9 mouse cellular contexts compared by ENCODE assay signal in genomic region chr17:35752221-35752811, GRCm38 (mm10). TPM values are rescaled to one million over a fixed set of nuclear protein-coding genes. Genes with fewer than 3 reads are reported as not detected.
DNase-seq lines count a peak whose midpoint lies in the region; ATAC-seq lines count a peak whose summit lies in the region.
"Had no signal": no experiment of that assay in that cellular context is flagged by ENCODE, and none has a peak within 500 bp of the region (broad histone marks: within the 10 kb centered on the region; RNA-seq: fewer than 3 reads in every experiment).

No protein-coding gene starts in this region.

- H3K27me3 ChIP-seq in heart, embryonic 10.5 days (ENCODE audit: insufficient read depth, poor library complexity, severe bottlenecking), result peaks cover 8% of the 10 kb centered on the region; the same call in 1 of the 2 replicates
- H3K27me3 ChIP-seq: heart, embryonic 13.5 days had no signal

- H3K36me3 ChIP-seq in heart, embryonic 10.5 days, result no peaks in the 10 kb centered on the region
- H3K36me3 ChIP-seq: heart, embryonic 13.5 days had no signal

- H3K27ac ChIP-seq in heart, embryonic 10.5 days, result no peak overlapping the region
- H3K27ac ChIP-seq: heart, embryonic 13.5 days had no signal

- ATAC-seq in activated CD4-positive, CD25-positive, alpha-beta regulatory T cell, adult 4 months, result no peak

- no peaks in the 10 kb centered on the region for H3K9me3 ChIP-seq in heart, embryonic 10.5 days
- H3K9me3 ChIP-seq: heart, embryonic 13.5 days had no signal

- peak; percentile 48 to 64 for DNase-seq in heart, adult 18-20 months
- DNase-seq in heart, embryonic 10.5 days (ENCODE audit: low spot score), result no peak
- DNase-seq in NIH3T3 (ENCODE audit: low read depth), result peak; percentile 47
- peak; percentile 39 to 45 for DNase-seq in frontal cortex, postnatal 10 days (ENCODE audit: low spot score in 2 of 2)
- peak; percentile 23 to 49 for DNase-seq in layer of hippocampus, adult 18-20 months (ENCODE audit: low spot score in 2 of 2)
- DNase-seq in lung, postnatal 14 days, result peak; percentile 66
- no peak for DNase-seq in spleen, adult 18-20 months

- H3K4me1 ChIP-seq in heart, embryonic 10.5 days, result peaks cover 11% of the 10 kb centered on the region; the same call in 1 of the 2 replicates

- no peak overlapping the region for H3K4me3 ChIP-seq in heart, embryonic 10.5 days
- H3K4me3 ChIP-seq: heart, embryonic 13.5 days had no signal

- 67% methylated on average over 7 of the region's 7 CpGs for WGBS in heart, embryonic 10.5 days

RNA-seq across cellular contexts. Expression of gene Ddr1, which starts 47.9 kb away (rescaled TPM):
- total RNA-seq in heart, adult 18-20 months (2021), result 10 to 100 TPM; 21.7 to 24.0 TPM
- polyA plus RNA-seq in heart, embryonic 10.5 days (2016; fragmentation: Nextera tagmentation; extraction: Ambion mirVana), result 109 and 158 TPM in 2 replicates
- 10 to 100 TPM; 59.0 to 59.7 TPM for total RNA-seq in layer of hippocampus, adult 18-20 months (2021)
- under 1 TPM; 0.66 to 0.71 TPM for polyA plus RNA-seq in activated CD4-positive, CD25-positive, alpha-beta regulatory T cell, adult 4 months (2017; shearing (Covaris generic))

Comparison
In these comparisons a context has a peak if more than half of its experiments do, and no peak if none do; other contexts are left out.
1. DNase-seq: peak in heart, adult 18-20 months (2 of 2), NIH3T3 (single experiment), frontal cortex, postnatal 10 days (2 of 2), layer of hippocampus, adult 18-20 months (2 of 2) and lung, postnatal 14 days (single experiment); none in heart, embryonic 10.5 days (single experiment) and spleen, adult 18-20 months (0 of 2).